Mouse (Mus musculus) stomach, embryonic 14.5 days (tissue): ENCODE results near the gene Dclre1c. TPM values are rescaled to one million over a fixed set of nuclear protein-coding genes. Genes with fewer than 3 reads are reported as not detected.

ENCODE experiments used
- ATAC-seq: fragments of 200-750 bp; cut with Nextera tagmentation; 2 replicates; pipeline ENCODE4 v1.8.0; 2017; ENCODE audit warnings: low read depth, moderate TSS enrichment; ENCODE audit not compliant: insufficient number of reproducible peaks, insufficient read depth, low FRiP score
- H3K27ac ChIP-seq: fragments of 300-500 bp; sonication (generic); 2 replicates; pipeline ENCODE4 v1.5.1; 2014; ENCODE audit warnings: mild to moderate bottlenecking, low read length, moderate library complexity, mixed read lengths
- H3K27me3 ChIP-seq: fragments of 300-500 bp; sonication (generic); 2 replicates; pipeline ENCODE4 v1.6.1; 2014; ENCODE audit warnings: low read length, control low read depth, mixed read lengths; ENCODE audit not compliant: control insufficient read depth, insufficient read depth
- H3K36me3 ChIP-seq: fragments of 300-500 bp; sonication (generic); 2 replicates; pipeline ENCODE4 v1.6.1; 2014; ENCODE audit warnings: mild to moderate bottlenecking, control low read depth, low read length, moderate library complexity, mixed read lengths; ENCODE audit not compliant: control insufficient read depth, insufficient read depth
- H3K4me1 ChIP-seq: fragments of 300-500 bp; sonication (generic); 2 replicates; pipeline ENCODE4 v1.6.1; 2014; ENCODE audit warnings: low read length, control low read depth, mixed read lengths; ENCODE audit not compliant: control insufficient read depth, insufficient read depth
- H3K4me2 ChIP-seq: fragments of 300-500 bp; sonication (generic); replicated peaks from 2 replicates; pipeline ENCODE4 v1.6.1; 2014; ENCODE audit warnings: low read depth, low read length, control low read depth
- H3K4me3 ChIP-seq: fragments of 300-500 bp; sonication (generic); 2 replicates; pipeline ENCODE4 v1.5.1; 2014; ENCODE audit warnings: low read depth, low read length, control low read depth
- H3K9ac ChIP-seq: fragments of 300-500 bp; sonication (generic); replicated peaks from 2 replicates; pipeline ENCODE4 v1.6.1; 2014; ENCODE audit warnings: low read depth, mild to moderate bottlenecking, control low read depth, low read length, moderate library complexity, mixed read lengths
- H3K9me3 ChIP-seq: fragments of 300-500 bp; sonication (generic); 2 replicates; pipeline ENCODE4 v1.6.1; 2016; ENCODE audit warnings: low read depth, low read length, control low read depth; ENCODE audit not compliant: control insufficient read depth
- WGBS: fragments of 180-500 bp; shearing (Covaris S2); extraction: QIAGEN DNeasy Blood & Tissue Kit; methylation state at CpG from one replicate; pipeline ENCODE4 v1.1.7; 2014; 5-methylcytosine and 5-hydroxymethylcytosine counted together
- polyA plus RNA-seq: library from polyadenylated mRNA; unstranded; fragments of >200 nt; fragmentation: Nextera tagmentation; extraction: Ambion mirVana; gene quantifications from 2 replicates; pipeline ENCODE4 v1.2.1, GENCODE M21; 2014

The Dclre1c gene
- polyA plus RNA-seq, 1 experiment from 2014 or later: 6.4 TPM

GRCm38 (mm10) chr2:3418883-3419431 lies 5.0 kb upstream of the Dclre1c start:
- Histone ChIP-seq H3K27me3 (no peaks in the 10 kb centered on the region), H3K4me1 (0 out of 2 replicates have a peak, but pooled peaks cover 4% of the 10 kb centered on the region), H3K4me2 (peak overlapping the region; percentile 63), H3K27ac (no peak overlapping the region), H3K4me3 (peak overlapping the region; percentile 49), H3K36me3 (no peaks in the 10 kb centered on the region), H3K9me3 (no peaks in the 10 kb centered on the region), H3K9ac (no peak overlapping the region)
- ATAC-seq: peak; percentile 96
- WGBS: 1% methylated on average over 38 of the region's 38 CpGs

GRCm38 (mm10) chr2:3420157-3420556 lies 3.8 kb upstream of the Dclre1c start:
- Histone ChIP-seq H3K9ac (no peak overlapping the region), H3K4me1 (peaks cover 7% of the 10 kb centered on the region; the same call in 1 of the 2 replicates), H3K9me3 (no peaks in the 10 kb centered on the region), H3K27me3 (no peaks in the 10 kb centered on the region), H3K27ac (no peak overlapping the region), H3K4me2 (no peak overlapping the region), H3K36me3 (no peaks in the 10 kb centered on the region), H3K4me3 (no peak overlapping the region)
- ATAC-seq: no peak
- WGBS: 58% methylated on average over 4 of the region's 4 CpGs

- H3K4me3 ChIP-seq: no peak within 1 kb of the TSS
- H3K4me2 ChIP-seq: no peak within 1 kb of the TSS
- no peak for ATAC-seq
- H3K27me3 ChIP-seq: no peaks in the 10 kb centered on the region
- no peak within 1 kb of the TSS for H3K9ac ChIP-seq
- 70% methylated on average over 3 of the region's 3 CpGs for WGBS
- H3K4me1 ChIP-seq: peaks cover 7% of the 10 kb centered on the region; the same call in 1 of the 2 replicates
- H3K9me3 ChIP-seq: no peaks in the 10 kb centered on the region
- H3K36me3 ChIP-seq: no peaks in the 10 kb centered on the region
- no peak within 1 kb of the TSS for H3K27ac ChIP-seq
Measured at GRCm38 (mm10) chr2:3422548-3422947, 1.4 kb upstream of the Dclre1c start, which contains the start of gene Meig1. Gene Meig1, minus strand, starts transcription at chr2:3422648.

GRCm38 (mm10) chr2:3424579-3424910 lies 614 bp downstream of the Dclre1c start:
- ATAC-seq: no peak
- Histone ChIP-seq H3K4me1 (peaks cover 5% of the 10 kb centered on the region; the same call in 1 of the 2 replicates), H3K4me3 (peak overlapping the region; percentile 69), H3K36me3 (no peaks in the 10 kb centered on the region), H3K27me3 (no peaks in the 10 kb centered on the region), H3K9me3 (no peaks in the 10 kb centered on the region), H3K4me2 (peak overlapping the region; percentile 96), H3K27ac (no peak overlapping the region), H3K9ac (peak overlapping the region; percentile 41)
- WGBS: 6% methylated on average over 10 of the region's 10 CpGs

- no peaks in the 10 kb centered on the region; the same call in 1 of the 2 replicates for H3K36me3 ChIP-seq
- 71% methylated on average over 9 of the region's 9 CpGs for WGBS
- H3K9me3 ChIP-seq: no peaks in the 10 kb centered on the region
- H3K4me2 ChIP-seq: no peak overlapping the region
- no peaks in the 10 kb centered on the region for H3K4me1 ChIP-seq
- no peak for ATAC-seq
- H3K4me3 ChIP-seq: no peak overlapping the region
- no peak overlapping the region for H3K27ac ChIP-seq
- no peaks in the 10 kb centered on the region for H3K27me3 ChIP-seq
- H3K9ac ChIP-seq: no peak overlapping the region
Measured at GRCm38 (mm10) chr2:3430956-3431355, 7.0 kb downstream of the Dclre1c start.

- Histone ChIP-seq H3K4me3 (no peak overlapping the region), H3K27me3 (no peaks in the 10 kb centered on the region), H3K27ac (no peak overlapping the region), H3K9ac (no peak overlapping the region), H3K4me2 (no peak overlapping the region), H3K9me3 (no peaks in the 10 kb centered on the region), H3K4me1 (no peaks in the 10 kb centered on the region), H3K36me3 (peaks cover under 1% of the 10 kb centered on the region; the same call in 1 of the 2 replicates)
- ATAC-seq: no peak
- 83% methylated on average over 6 of the region's 6 CpGs for WGBS
Measured at GRCm38 (mm10) chr2:3435369-3436061, 11.6 kb downstream of the Dclre1c start.

- H3K4me3 ChIP-seq: no peak overlapping the region
- H3K9me3 ChIP-seq: no peaks in the 10 kb centered on the region
- no peaks in the 10 kb centered on the region for H3K27me3 ChIP-seq
- no peak for ATAC-seq
- peaks cover 3% of the 10 kb centered on the region for H3K36me3 ChIP-seq
- 62% methylated on average over 7 of the region's 7 CpGs for WGBS
- H3K4me2 ChIP-seq: no peak overlapping the region
- H3K27ac ChIP-seq: no peak overlapping the region
- no peaks in the 10 kb centered on the region for H3K4me1 ChIP-seq
- no peak overlapping the region for H3K9ac ChIP-seq
Measured at GRCm38 (mm10) chr2:3437956-3438355, 14.0 kb downstream of the Dclre1c start.

- 63% methylated on average over 7 of the region's 7 CpGs for WGBS
- Histone ChIP-seq H3K9me3 (no peaks in the 10 kb centered on the region), H3K4me1 (no peaks in the 10 kb centered on the region), H3K27me3 (no peaks in the 10 kb centered on the region), H3K4me3 (no peak overlapping the region), H3K27ac (no peak overlapping the region), H3K36me3 (peaks cover 3% of the 10 kb centered on the region), H3K4me2 (no peak overlapping the region), H3K9ac (no peak overlapping the region)
- no peak for ATAC-seq
Measured at GRCm38 (mm10) chr2:3444206-3444605, 20.3 kb downstream of the Dclre1c start.
